Mouse (Mus musculus): Measurements from ENCODE around the gene Sectm1b. TPM values are rescaled to one million over a fixed set of nuclear protein-coding genes. Genes with fewer than 3 reads are reported as not detected.
"Not testable (repeated sequence)": the region's sequence is repeated elsewhere in the genome, so short reads cannot be mapped to it uniquely, and the experiment has no call there.

Sectm1b gene
- polyA plus RNA-seq, 1 experiment: not detected

DNA sequence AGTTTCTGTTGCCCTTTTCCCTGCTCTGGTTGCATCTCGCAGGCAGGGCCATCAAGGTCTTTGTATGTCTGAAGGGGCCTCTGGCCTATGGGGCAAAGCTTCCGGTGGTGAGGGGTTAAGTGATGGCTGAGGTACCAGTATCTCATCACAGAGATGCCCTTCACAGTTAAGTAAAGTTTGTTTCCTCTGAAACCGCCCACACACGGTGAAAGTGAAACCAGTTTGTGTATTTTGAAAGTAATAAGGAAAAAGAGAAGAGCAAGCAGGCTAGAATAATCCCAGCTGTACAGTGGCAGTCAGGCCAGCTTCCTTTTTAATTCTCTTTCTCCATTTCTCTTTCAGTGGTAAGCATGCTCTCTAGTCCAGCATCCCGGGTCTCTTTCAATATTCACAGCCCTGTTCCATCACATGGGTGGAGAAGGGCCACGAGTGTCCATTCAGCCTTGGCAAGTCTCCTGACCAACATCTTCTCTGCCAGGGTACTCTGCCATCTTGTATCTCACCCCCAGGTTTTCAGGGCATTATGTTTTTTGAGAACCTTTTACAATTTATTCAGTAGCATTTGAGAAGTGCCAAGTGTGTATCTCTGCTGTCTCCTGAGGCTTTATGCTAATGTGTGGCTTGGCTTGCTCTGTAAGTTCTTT lies 19.6 kb upstream of the Sectm1b start:
- no peak for TF ChIP-seq CTCF (IDR thresholded peaks at IDR 0.05; ENCODE audit: control insufficient read depth, insufficient read depth, low read length)
- no peak for TF ChIP-seq POLR2A (IDR thresholded peaks at IDR 0.05; ENCODE audit: borderline replicate concordance, control insufficient read depth, low read depth, low read length)
- H3K4me1 ChIP-seq (ENCODE audit: control insufficient read depth, insufficient read depth, low read length): peaks cover 4% of the 10 kb centered on the region
- H3K27ac ChIP-seq (ENCODE audit: control insufficient read depth, insufficient read depth, low read depth, low read length, poor library complexity): peak overlapping the region; percentile 77
- 6% methylated on average over 6 of the region's 6 CpGs for WGBS
- peak overlapping the region; percentile 24 for H3K4me3 ChIP-seq (replicated peaks; ENCODE audit: control insufficient read depth, low read depth, low read length)

DNA sequence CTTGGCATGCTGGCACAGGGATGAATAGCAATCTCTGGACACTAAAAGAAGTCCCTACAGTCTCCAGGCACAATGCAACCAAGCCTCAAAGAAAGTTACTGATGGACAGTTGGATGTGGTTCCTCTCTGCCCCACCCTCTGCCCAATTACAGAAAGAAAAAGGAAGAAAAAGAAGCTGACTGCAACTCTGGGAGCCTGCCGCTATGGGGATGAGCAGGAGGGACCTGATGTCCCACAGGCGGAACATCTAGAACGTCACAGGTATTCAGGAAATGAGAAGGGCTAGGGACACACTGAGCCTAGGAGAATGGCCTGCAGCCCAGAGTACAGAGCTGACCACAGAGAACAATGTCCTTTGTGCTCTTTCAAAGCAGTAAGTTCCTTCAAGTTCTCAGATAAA lies 18.9 kb upstream of the Sectm1b start:
- H3K4me1 ChIP-seq (ENCODE audit: control insufficient read depth, insufficient read depth, low read length): peaks cover 4% of the 10 kb centered on the region
- WGBS: 22% methylated on average over 3 of the region's 3 CpGs
- H3K27ac ChIP-seq (ENCODE audit: control insufficient read depth, insufficient read depth, low read depth, low read length, poor library complexity): peak overlapping the region; percentile 77
- H3K4me3 ChIP-seq (replicated peaks; ENCODE audit: control insufficient read depth, low read depth, low read length): no peak overlapping the region
- TF ChIP-seq CTCF (IDR thresholded peaks at IDR 0.05; ENCODE audit: control insufficient read depth, insufficient read depth, low read length) (no peak), POLR2A (IDR thresholded peaks at IDR 0.05; ENCODE audit: borderline replicate concordance, control insufficient read depth, low read depth, low read length) (no peak)

DNA sequence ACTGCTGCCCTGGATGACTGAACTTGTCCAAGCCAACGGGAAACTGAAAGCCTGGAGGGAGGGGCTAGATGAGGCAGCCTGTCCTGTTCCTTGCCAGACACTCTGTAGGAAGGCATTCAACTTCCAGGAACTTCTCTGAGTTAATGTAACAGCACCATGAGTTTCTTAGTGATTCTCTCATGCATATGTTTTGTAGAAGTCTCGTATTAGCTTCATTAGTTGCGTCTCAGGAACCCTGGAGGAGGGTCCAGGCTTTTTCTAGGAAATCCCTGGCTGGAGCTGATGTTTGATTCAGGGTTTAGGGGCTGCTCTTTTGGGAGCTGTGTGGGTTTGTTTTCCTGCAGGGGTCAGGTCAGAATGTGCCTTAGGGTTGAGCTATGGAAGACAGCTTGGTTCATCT lies 17.8 kb upstream of the Sectm1b start, which contains the start of gene Sectm1a:
TSS of gene Sectm1a (minus strand) at position 101 of the 400 bp plus-strand sequence.
- no peak within 1 kb of the TSS for H3K27ac ChIP-seq (ENCODE audit: control insufficient read depth, insufficient read depth, low read depth, low read length, poor library complexity)
- WGBS: 70% methylated on average over 3 of the region's 3 CpGs
- peaks cover 4% of the 10 kb centered on the region for H3K4me1 ChIP-seq (ENCODE audit: control insufficient read depth, insufficient read depth, low read length)
- H3K4me3 ChIP-seq (replicated peaks; ENCODE audit: control insufficient read depth, low read depth, low read length): no peak within 1 kb of the TSS
- no peak for TF ChIP-seq CTCF (IDR thresholded peaks at IDR 0.05; ENCODE audit: control insufficient read depth, insufficient read depth, low read length)
- no peak for TF ChIP-seq POLR2A (IDR thresholded peaks at IDR 0.05; ENCODE audit: borderline replicate concordance, control insufficient read depth, low read depth, low read length)

DNA sequence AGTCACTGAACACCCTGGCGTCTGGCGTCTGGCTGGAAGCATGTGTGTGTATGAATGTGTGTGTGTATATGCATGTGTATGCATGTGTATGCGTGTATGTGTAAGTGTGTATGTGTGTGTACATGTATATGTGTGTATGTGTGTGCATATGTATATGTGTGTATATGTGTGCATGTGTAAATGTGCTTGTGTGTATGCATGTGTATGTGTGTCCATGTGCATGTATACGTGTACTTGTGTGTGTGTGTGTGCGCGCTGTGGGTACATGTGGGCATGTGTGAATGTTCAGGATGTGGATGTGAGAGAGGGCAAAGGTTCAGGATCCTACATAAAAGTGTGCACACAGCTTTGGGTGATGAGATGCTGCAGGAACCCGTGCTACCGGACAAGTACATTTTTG lies 17.0 kb upstream of the Sectm1b start:
- WGBS: 89% methylated on average over 8 of the region's 8 CpGs
- Histone ChIP-seq H3K4me3 (replicated peaks; ENCODE audit: control insufficient read depth, low read depth, low read length) (no peak overlapping the region), H3K27ac (ENCODE audit: control insufficient read depth, insufficient read depth, low read depth, low read length, poor library complexity) (no peak overlapping the region), H3K4me1 (ENCODE audit: control insufficient read depth, insufficient read depth, low read length) (peaks cover 4% of the 10 kb centered on the region)
- TF ChIP-seq CTCF (IDR thresholded peaks at IDR 0.05; ENCODE audit: control insufficient read depth, insufficient read depth, low read length) (no peak), POLR2A (IDR thresholded peaks at IDR 0.05; ENCODE audit: borderline replicate concordance, control insufficient read depth, low read depth, low read length) (no peak)

DNA sequence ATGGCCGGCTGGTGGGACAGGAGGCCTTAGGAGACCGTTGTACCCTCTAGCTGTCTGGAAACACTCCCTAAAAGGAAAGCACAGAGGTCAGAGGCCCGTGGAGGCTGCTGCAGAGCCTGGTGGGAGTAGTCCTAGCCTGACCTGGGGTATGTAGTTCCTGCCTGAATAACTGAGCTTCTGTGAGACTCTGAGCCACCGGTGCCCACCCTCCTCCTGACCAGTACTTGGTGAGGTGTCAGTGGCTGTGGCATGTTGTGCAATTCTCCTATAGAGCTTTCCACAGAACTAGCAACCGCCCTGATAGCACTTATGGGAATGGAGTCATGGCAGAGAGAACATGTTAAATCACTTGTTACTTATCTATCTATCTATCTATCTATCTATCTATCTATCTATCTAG lies 12.3 kb upstream of the Sectm1b start:
- Histone ChIP-seq H3K4me3 (replicated peaks; ENCODE audit: control insufficient read depth, low read depth, low read length) (no peak overlapping the region), H3K27ac (ENCODE audit: control insufficient read depth, insufficient read depth, low read depth, low read length, poor library complexity) (no peak overlapping the region), H3K4me1 (ENCODE audit: control insufficient read depth, insufficient read depth, low read length) (peaks cover 1% of the 10 kb centered on the region; the same call in 1 of the 2 replicates)
- 51% methylated on average over 5 of the region's 5 CpGs for WGBS
- TF ChIP-seq CTCF (IDR thresholded peaks at IDR 0.05; ENCODE audit: control insufficient read depth, insufficient read depth, low read length) (no peak), POLR2A (IDR thresholded peaks at IDR 0.05; ENCODE audit: borderline replicate concordance, control insufficient read depth, low read depth, low read length) (no peak)

DNA sequence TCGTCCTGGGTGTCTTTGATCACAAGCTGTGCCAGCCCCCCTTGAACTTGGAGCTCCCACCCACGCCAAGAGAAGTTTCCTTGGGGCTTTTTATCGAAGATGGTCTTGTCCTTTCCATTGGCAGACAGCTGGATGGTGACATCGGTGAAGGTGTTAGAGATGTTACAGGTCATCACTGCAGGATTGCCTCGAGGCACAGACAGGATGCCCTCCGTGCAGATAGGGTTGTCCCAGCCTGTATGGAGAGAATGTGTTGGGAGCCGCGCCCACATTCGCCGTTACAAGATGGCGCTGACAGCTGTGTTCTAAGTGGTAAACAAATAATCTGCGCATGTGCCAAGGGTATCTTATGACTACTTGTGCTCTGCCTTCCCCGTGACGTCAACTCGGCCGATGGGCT lies 6.3 kb upstream of the Sectm1b start:
- not testable (repeated sequence) for H3K4me1 ChIP-seq (ENCODE audit: control insufficient read depth, insufficient read depth, low read length); H3K4me3 ChIP-seq (replicated peaks; ENCODE audit: control insufficient read depth, low read depth, low read length); H3K27ac ChIP-seq (ENCODE audit: control insufficient read depth, insufficient read depth, low read depth, low read length, poor library complexity)
- 88% methylated on average over 12 of the region's 16 CpGs for WGBS

DNA sequence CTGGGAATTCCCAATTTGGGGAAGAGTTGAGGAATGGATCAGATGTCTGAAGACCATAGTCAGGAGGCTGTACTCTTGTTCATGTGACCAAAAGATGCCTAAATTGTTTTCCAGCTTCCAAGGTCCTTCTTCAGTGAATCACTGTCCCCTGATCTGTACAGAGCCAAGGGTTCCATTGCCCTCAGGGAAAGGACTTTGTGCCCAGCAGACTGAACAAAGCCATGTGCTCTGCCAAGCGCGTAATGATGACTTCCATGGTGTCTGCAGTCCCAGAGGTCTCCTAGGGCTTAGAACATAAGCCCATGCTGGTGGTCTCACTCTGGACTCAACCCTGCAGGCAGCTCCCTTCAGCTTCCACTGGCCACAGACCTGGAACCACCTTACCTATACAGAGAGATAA lies 4.5 kb upstream of the Sectm1b start:
- TF ChIP-seq CTCF (IDR thresholded peaks at IDR 0.05; ENCODE audit: control insufficient read depth, insufficient read depth, low read length) (no peak), POLR2A (IDR thresholded peaks at IDR 0.05; ENCODE audit: borderline replicate concordance, control insufficient read depth, low read depth, low read length) (no peak)
- WGBS: 92% methylated on average over 2 of the region's 2 CpGs

DNA sequence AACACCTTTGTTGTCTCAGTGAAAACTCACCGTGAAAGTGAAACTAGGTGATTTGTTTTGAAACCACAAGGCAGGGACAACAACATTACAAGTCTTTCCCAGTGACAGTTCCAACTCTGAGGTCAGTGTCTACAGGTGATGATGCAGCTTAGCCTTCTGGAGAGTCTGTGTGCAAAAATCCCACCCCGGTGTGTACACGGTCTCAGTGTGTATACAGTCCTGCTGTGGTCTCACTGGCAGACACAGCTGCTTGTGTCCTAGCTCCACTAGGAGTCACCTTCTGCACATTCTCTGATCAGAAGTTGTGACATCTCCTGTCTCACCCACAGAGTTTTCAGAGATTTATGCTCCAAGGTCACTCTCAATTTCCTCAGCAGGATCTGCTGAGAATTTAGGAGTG lies 828 bp upstream of the Sectm1b start:
- Histone ChIP-seq H3K4me1 (ENCODE audit: control insufficient read depth, insufficient read depth, low read length) (no peaks in the 10 kb centered on the region), H3K4me3 (replicated peaks; ENCODE audit: control insufficient read depth, low read depth, low read length) (no peak overlapping the region), H3K27ac (ENCODE audit: control insufficient read depth, insufficient read depth, low read depth, low read length, poor library complexity) (no peak overlapping the region)
- TF ChIP-seq CTCF (IDR thresholded peaks at IDR 0.05; ENCODE audit: control insufficient read depth, insufficient read depth, low read length) (peak; percentile 8; the same call in 1 of the 2 replicates), POLR2A (IDR thresholded peaks at IDR 0.05; ENCODE audit: borderline replicate concordance, control insufficient read depth, low read depth, low read length) (no peak)
- 55% methylated on average over 3 of the region's 3 CpGs for WGBS

More for the DNA sequence above, 4.5 kb upstream of the Sectm1b start:
- Histone ChIP-seq H3K4me1 (ENCODE audit: control insufficient read depth, insufficient read depth, low read length) (no peaks in the 10 kb centered on the region), H3K4me3 (replicated peaks; ENCODE audit: control insufficient read depth, low read depth, low read length) (no peak overlapping the region), H3K27ac (ENCODE audit: control insufficient read depth, insufficient read depth, low read depth, low read length, poor library complexity) (no peak overlapping the region)

DNA sequence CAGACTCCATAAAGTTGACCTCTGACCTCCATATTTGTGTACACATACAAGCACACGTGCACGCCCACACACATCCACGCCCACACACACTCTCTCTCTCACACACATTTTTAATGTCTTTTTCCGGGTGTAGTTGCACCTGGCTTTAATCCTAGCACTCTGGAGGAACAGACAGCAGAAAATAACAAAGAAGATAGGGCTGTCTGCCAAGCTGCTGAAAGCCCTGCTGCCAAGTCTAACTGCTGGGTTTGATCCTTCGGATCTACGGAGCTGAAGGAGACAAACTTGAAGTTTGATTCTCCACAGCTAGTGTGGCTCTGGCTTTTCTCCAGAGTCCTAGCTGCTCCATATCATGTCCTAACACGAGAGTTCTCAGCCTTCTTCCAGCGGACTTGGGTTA lies 1.8 kb downstream of the Sectm1b start:
- WGBS: 84% methylated on average over 8 of the region's 8 CpGs
- TF ChIP-seq CTCF (IDR thresholded peaks at IDR 0.05; ENCODE audit: control insufficient read depth, insufficient read depth, low read length) (no peak), POLR2A (IDR thresholded peaks at IDR 0.05; ENCODE audit: borderline replicate concordance, control insufficient read depth, low read depth, low read length) (no peak)
- no peak overlapping the region for H3K4me3 ChIP-seq (replicated peaks; ENCODE audit: control insufficient read depth, low read depth, low read length)

DNA sequence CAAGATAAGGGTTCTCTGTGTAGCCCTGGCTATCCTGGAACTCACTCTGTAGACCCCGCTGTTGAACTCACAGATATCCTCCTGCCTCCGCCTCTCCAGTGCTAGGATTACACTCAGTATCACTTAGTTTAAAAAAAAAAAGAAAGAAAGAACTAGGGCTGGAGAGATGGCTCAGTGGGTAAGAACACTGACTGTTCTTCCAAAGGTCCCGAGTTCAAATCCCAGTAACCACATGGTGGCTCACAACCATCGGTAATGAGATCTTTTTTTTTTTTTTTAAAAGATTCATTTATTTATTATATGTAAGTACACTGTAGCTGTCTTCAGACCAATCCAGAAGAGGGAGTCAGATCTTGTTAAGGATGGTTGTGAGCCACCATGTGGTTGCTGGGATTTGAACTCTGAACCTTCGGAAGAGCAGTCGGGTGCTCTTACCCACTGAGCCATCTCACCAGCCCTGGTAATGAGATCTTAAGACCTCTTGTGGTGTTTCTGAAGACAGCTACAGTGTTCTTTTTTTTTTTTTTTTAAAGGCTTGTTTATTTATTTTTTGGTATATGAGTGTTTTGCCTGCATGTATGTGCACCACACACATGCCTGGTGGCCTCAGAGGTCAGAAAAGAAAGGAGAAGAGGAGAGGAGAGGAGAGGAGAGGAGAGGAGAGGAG lies 2.8 kb downstream of the Sectm1b start:
- not testable (repeated sequence) for H3K4me1 ChIP-seq (ENCODE audit: control insufficient read depth, insufficient read depth, low read length); H3K27ac ChIP-seq (ENCODE audit: control insufficient read depth, insufficient read depth, low read depth, low read length, poor library complexity); H3K4me3 ChIP-seq (replicated peaks; ENCODE audit: control insufficient read depth, low read depth, low read length)
- WGBS: 85% methylated on average over 6 of the region's 6 CpGs

More for the DNA sequence above, 1.8 kb downstream of the Sectm1b start:
- peaks cover 2% of the 10 kb centered on the region; the same call in 1 of the 2 replicates for H3K4me1 ChIP-seq (ENCODE audit: control insufficient read depth, insufficient read depth, low read length)
- H3K27ac ChIP-seq (ENCODE audit: control insufficient read depth, insufficient read depth, low read depth, low read length, poor library complexity): no peak overlapping the region

Measured in bone marrow, adult 2 months (tissue).